Comparison of ENCODE assay signal across 8 mouse cellular contexts in genomic region chr9:29407954-29408353, GRCm38 (mm10).
DNase-seq lines count a peak whose midpoint lies in the region; ATAC-seq lines count a peak whose summit lies in the region.

No protein-coding gene starts in this region.

- H3K27me3 ChIP-seq in hindbrain, embryonic 11.5 days (ENCODE audit: control insufficient read depth, insufficient read depth, low read length) = no peaks in the 10 kb centered on the region; the same call in none of the 2 replicates
- H3K27me3 ChIP-seq in hindbrain, embryonic 16.5 days (replicated peaks; ENCODE audit: control insufficient read depth, insufficient read depth, low read length) = no peaks in the 10 kb centered on the region
- H3K27me3 ChIP-seq in limb, embryonic 11.5 days (ENCODE audit: control insufficient read depth, insufficient read depth, low read length) = peaks cover 14% of the 10 kb centered on the region

- peak; percentile 43 for DNase-seq in hindbrain, embryonic 11.5 days (ENCODE audit: low spot score)
- DNase-seq in ES-CJ7 (ENCODE audit: low read depth, low spot score) = peak; percentile 80
- peak; percentile 66 for DNase-seq in adrenal gland, postnatal 14 days
- DNase-seq in limb, embryonic 11.5 days (ENCODE audit: low spot score) = peak; percentile 57
- DNase-seq in frontal cortex, adult 2 months (ENCODE audit: extremely low spot score in 1 of 2, low spot score in 1 of 2) = no peak
- no peak for DNase-seq in gastrocnemius, postnatal 14 days
- DNase-seq in frontal cortex, postnatal 14 days (ENCODE audit: low spot score in 2 of 2) = no peak

- no peak for ATAC-seq in hindbrain, embryonic 11.5 days (ENCODE audit: low FRiP score)
- no peak for ATAC-seq in hindbrain, embryonic 16.5 days
- ATAC-seq in limb, embryonic 11.5 days (ENCODE audit: insufficient number of reproducible peaks, low FRiP score, low TSS enrichment, low read depth) = no peak

- H3K27ac ChIP-seq in hindbrain, embryonic 11.5 days (ENCODE audit: low read depth, low read length) = no peak overlapping the region
- no peak overlapping the region for H3K27ac ChIP-seq in hindbrain, embryonic 16.5 days (ENCODE audit: low read depth, low read length)
- H3K27ac ChIP-seq in limb, embryonic 11.5 days (replicated peaks; ENCODE audit: low read depth, low read length) = no peak overlapping the region

- intact Hi-C loops in gastrocnemius, postnatal 14 days (cut with DNase I; ENCODE audit: low total_unique reads) = no loop called here

- H3K9me3 ChIP-seq in hindbrain, embryonic 11.5 days (ENCODE audit: control insufficient read depth, low read length) = no peaks in the 10 kb centered on the region
- H3K9me3 ChIP-seq in hindbrain, embryonic 16.5 days (ENCODE audit: control insufficient read depth, low read length) = no peaks in the 10 kb centered on the region
- no peaks in the 10 kb centered on the region for H3K9me3 ChIP-seq in limb, embryonic 11.5 days (ENCODE audit: control insufficient read depth, low read length)

- no peaks in the 10 kb centered on the region for H3K36me3 ChIP-seq in hindbrain, embryonic 11.5 days (ENCODE audit: control insufficient read depth, insufficient read depth, low read length)
- no peaks in the 10 kb centered on the region for H3K36me3 ChIP-seq in hindbrain, embryonic 16.5 days (ENCODE audit: control insufficient read depth, insufficient read depth, low read length)
- no peaks in the 10 kb centered on the region for H3K36me3 ChIP-seq in limb, embryonic 11.5 days (ENCODE audit: control insufficient read depth, insufficient read depth, low read length)

- H3K4me3 ChIP-seq in hindbrain, embryonic 11.5 days (ENCODE audit: low read depth, low read length) = no peak overlapping the region
- no peak overlapping the region for H3K4me3 ChIP-seq in hindbrain, embryonic 16.5 days (ENCODE audit: low read length)
- no peak overlapping the region for H3K4me3 ChIP-seq in limb, embryonic 11.5 days (ENCODE audit: low read depth, low read length)

- no peak overlapping the region for H3K4me2 ChIP-seq in hindbrain, embryonic 11.5 days (replicated peaks; ENCODE audit: low read depth, low read length)
- no peak overlapping the region for H3K4me2 ChIP-seq in hindbrain, embryonic 16.5 days (ENCODE audit: low read length)
- no peak overlapping the region for H3K4me2 ChIP-seq in limb, embryonic 11.5 days (ENCODE audit: low read depth, severe bottlenecking)

- H3K4me1 ChIP-seq in hindbrain, embryonic 11.5 days (replicated peaks; ENCODE audit: control insufficient read depth, insufficient read depth, low read length) = 0 out of 2 replicates have a peak, but pooled peaks cover 3% of the 10 kb centered on the region
- peaks cover 4% of the 10 kb centered on the region for H3K4me1 ChIP-seq in hindbrain, embryonic 16.5 days (ENCODE audit: control insufficient read depth, insufficient read depth, low read depth, low read length)
- H3K4me1 ChIP-seq in limb, embryonic 11.5 days (ENCODE audit: control insufficient read depth, insufficient read depth, low read length) = no peaks in the 10 kb centered on the region

- H3K9ac ChIP-seq in hindbrain, embryonic 11.5 days (ENCODE audit: low read depth, low read length) = no peak overlapping the region
- H3K9ac ChIP-seq in hindbrain, embryonic 16.5 days (ENCODE audit: low read depth, low read length) = no peak overlapping the region
- no peak overlapping the region for H3K9ac ChIP-seq in limb, embryonic 11.5 days (ENCODE audit: low read length)

Comparison
In these comparisons a context has a peak if more than half of its experiments do, and no peak if none do; other contexts are left out.
1. DNase-seq: peak in hindbrain, embryonic 11.5 days (single experiment), ES-CJ7 (single experiment), adrenal gland, postnatal 14 days (single experiment) and limb, embryonic 11.5 days (single experiment); none in frontal cortex, adult 2 months (0 of 2), gastrocnemius, postnatal 14 days (single experiment) and frontal cortex, postnatal 14 days (0 of 2).